In the genomic region with DNA sequence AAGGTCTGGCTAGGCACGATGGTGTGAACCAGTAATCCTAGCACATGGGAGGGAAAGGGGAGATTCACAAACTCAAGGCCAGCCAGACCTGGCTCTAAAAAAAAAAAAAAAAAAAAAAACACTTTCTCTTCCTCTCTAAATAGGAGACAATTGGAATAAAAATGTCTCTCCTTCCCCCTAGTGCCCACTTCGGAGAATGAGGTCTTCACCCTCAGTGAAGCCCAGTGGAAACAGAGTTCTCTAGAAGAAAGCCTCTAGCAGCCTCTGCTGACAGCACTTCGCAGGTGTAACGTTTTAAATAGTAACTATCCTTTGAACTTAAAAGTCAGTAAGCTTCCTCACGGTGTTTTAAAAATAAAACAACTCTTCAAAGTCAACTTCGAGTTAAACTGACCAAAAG, we compare ENCODE assay signal across 12 mouse cellular contexts. TPM values are rescaled to one million over a fixed set of nuclear protein-coding genes. Genes with fewer than 3 reads are reported as not detected.
DNase-seq lines count a peak whose midpoint lies in the region; ATAC-seq and TF ChIP-seq lines count a peak whose summit lies in the region.
"Had no signal": no experiment of that assay in that cellular context is flagged by ENCODE, and none has a peak within 500 bp of the region (broad histone marks: within the 10 kb centered on the region; RNA-seq: fewer than 3 reads in every experiment).

No protein-coding gene starts in this region.

- TF ChIP-seq POLR2A in kidney, adult 2 months (IDR thresholded peaks at IDR 0.05; ENCODE audit: low read depth, low read length) = no peak

- no peak overlapping the region for H3K27ac ChIP-seq in embryonic facial prominence, embryonic 14.5 days (replicated peaks; ENCODE audit: low read depth, low read length)
- H3K27ac ChIP-seq in embryonic facial prominence, embryonic 10.5 days (replicated peaks) = no peak overlapping the region
- H3K27ac ChIP-seq in kidney, embryonic 16.5 days (ENCODE audit: low read length) = no peak overlapping the region
- H3K27ac ChIP-seq in kidney, adult 2 months (ENCODE audit: insufficient read depth, low read depth, low read length) = no peak overlapping the region
- H3K27ac ChIP-seq: midbrain, embryonic 13.5 days; neural tube, embryonic 15.5 days had no signal

- H3K36me3 ChIP-seq in embryonic facial prominence, embryonic 14.5 days (ENCODE audit: control insufficient read depth, insufficient read depth, low read length) = peaks cover 12% of the 10 kb centered on the region; the same call in 1 of the 2 replicates
- peaks cover 62% of the 10 kb centered on the region for H3K36me3 ChIP-seq in embryonic facial prominence, embryonic 10.5 days (replicated peaks)
- H3K36me3 ChIP-seq in kidney, embryonic 16.5 days (ENCODE audit: insufficient read depth, low read length) = peaks cover 8% of the 10 kb centered on the region; the same call in 1 of the 2 replicates
- no peaks in the 10 kb centered on the region for H3K36me3 ChIP-seq in kidney, adult 2 months (ENCODE audit: control insufficient read depth, insufficient read depth, low read length)

- no peak overlapping the region for H3K4me3 ChIP-seq in embryonic facial prominence, embryonic 14.5 days (ENCODE audit: low read depth, low read length)
- H3K4me3 ChIP-seq in embryonic facial prominence, embryonic 10.5 days = no peak overlapping the region
- no peak overlapping the region for H3K4me3 ChIP-seq in kidney, embryonic 16.5 days (ENCODE audit: low read length)
- H3K4me3 ChIP-seq in kidney, adult 2 months (ENCODE audit: insufficient read depth, low read depth, low read length) = no peak overlapping the region
- H3K4me3 ChIP-seq: midbrain, embryonic 13.5 days; neural tube, embryonic 15.5 days had no signal

- no peak for ATAC-seq in embryonic facial prominence, embryonic 14.5 days (ENCODE audit: low read depth)
- ATAC-seq in kidney, embryonic 16.5 days (ENCODE audit: low FRiP score, low TSS enrichment) = no peak
- ATAC-seq in megakaryocyte, adult 5-6 weeks (ENCODE audit: poor library complexity, severe bottlenecking) = no peak
- no peak for ATAC-seq in erythroblast, adult 5-6 weeks (replicated peaks; ENCODE audit: low FRiP score, poor library complexity, severe bottlenecking)
- ATAC-seq: midbrain, embryonic 13.5 days had no signal

- WGBS in embryonic facial prominence, embryonic 14.5 days = 74% methylated on average over 6 of the region's 6 CpGs
- WGBS in embryonic facial prominence, embryonic 10.5 days = 86% methylated on average over 6 of the region's 6 CpGs
- 46% methylated on average over 6 of the region's 6 CpGs for WGBS in kidney, embryonic 16.5 days
- 27% methylated on average over 6 of the region's 6 CpGs for WGBS in kidney, adult 2 months

- peak; percentile 32 for DNase-seq in embryonic facial prominence, embryonic 14.5 days (ENCODE audit: low spot score)
- no peak for DNase-seq in embryonic facial prominence, embryonic 10.5 days (ENCODE audit: low spot score)
- DNase-seq in kidney, adult 2 months = no peak
- DNase-seq in ovary, postnatal 36 days (ENCODE audit: low spot score) = peak; percentile 4
- no peak for DNase-seq in ovary, postnatal 10 days (ENCODE audit: low spot score)
- DNase-seq: gastrocnemius, postnatal 36 days; lung, adult 18-20 months had no signal

- H3K4me2 ChIP-seq in embryonic facial prominence, embryonic 14.5 days (ENCODE audit: low read depth, low read length) = no peak overlapping the region
- H3K4me2 ChIP-seq in kidney, embryonic 16.5 days (replicated peaks; ENCODE audit: low read depth, low read length) = 0 out of 2 replicates have a peak overlapping the region, but pooled peaks have one; percentile 15
- H3K4me2 ChIP-seq: midbrain, embryonic 13.5 days; neural tube, embryonic 15.5 days had no signal

- no peak for TF ChIP-seq CTCF in kidney, adult 2 months (conservative IDR thresholded peaks at IDR 0.05; ENCODE audit: insufficient read depth, insufficient read length, low read depth, low read length)

- H3K9me3 ChIP-seq in embryonic facial prominence, embryonic 14.5 days (ENCODE audit: control insufficient read depth, low read length) = no peaks in the 10 kb centered on the region
- no peaks in the 10 kb centered on the region for H3K9me3 ChIP-seq in embryonic facial prominence, embryonic 10.5 days
- H3K9me3 ChIP-seq in kidney, embryonic 16.5 days (ENCODE audit: low read length) = no peaks in the 10 kb centered on the region
- H3K9me3 ChIP-seq: midbrain, embryonic 13.5 days; neural tube, embryonic 15.5 days had no signal

- no peaks in the 10 kb centered on the region for H3K27me3 ChIP-seq in embryonic facial prominence, embryonic 14.5 days (replicated peaks; ENCODE audit: control insufficient read depth, insufficient read depth, low read length)
- H3K27me3 ChIP-seq in embryonic facial prominence, embryonic 10.5 days (replicated peaks; ENCODE audit: low read depth, poor library complexity, severe bottlenecking) = no peaks in the 10 kb centered on the region
- no peaks in the 10 kb centered on the region for H3K27me3 ChIP-seq in kidney, embryonic 16.5 days (ENCODE audit: insufficient read depth, low read length)
- H3K27me3 ChIP-seq in kidney, adult 2 months (replicated peaks; ENCODE audit: control insufficient read depth, insufficient read depth, low read length) = no peaks in the 10 kb centered on the region
- H3K27me3 ChIP-seq: midbrain, embryonic 13.5 days; neural tube, embryonic 15.5 days had no signal

- no peaks in the 10 kb centered on the region for H3K4me1 ChIP-seq in embryonic facial prominence, embryonic 14.5 days (ENCODE audit: control insufficient read depth, insufficient read depth, low read length)
- H3K4me1 ChIP-seq in embryonic facial prominence, embryonic 10.5 days = no peaks in the 10 kb centered on the region
- no peaks in the 10 kb centered on the region for H3K4me1 ChIP-seq in kidney, embryonic 16.5 days (ENCODE audit: insufficient read depth, low read length)
- no peaks in the 10 kb centered on the region for H3K4me1 ChIP-seq in kidney, adult 2 months (ENCODE audit: control insufficient read depth, insufficient read depth, low read length)
- H3K4me1 ChIP-seq: midbrain, embryonic 13.5 days; neural tube, embryonic 15.5 days had no signal

- no peak overlapping the region for H3K9ac ChIP-seq in embryonic facial prominence, embryonic 14.5 days (ENCODE audit: low read depth, low read length)
- no peak overlapping the region for H3K9ac ChIP-seq in kidney, embryonic 16.5 days (replicated peaks; ENCODE audit: low read length)
- H3K9ac ChIP-seq: midbrain, embryonic 13.5 days; neural tube, embryonic 15.5 days had no signal

RNA-seq across cellular contexts. Expression of gene Wdr70, which starts 33.8 kb away (rescaled TPM):
- 42.8 and 50.5 TPM in 2 replicates for polyA plus RNA-seq in embryonic facial prominence, embryonic 14.5 days (2014; fragmentation: Nextera tagmentation; extraction: Ambion mirVana)
- polyA plus RNA-seq in embryonic facial prominence, embryonic 10.5 days (2016; fragmentation: Nextera tagmentation; extraction: Ambion mirVana) = 78.6 and 87.4 TPM in 2 replicates
- polyA plus RNA-seq in kidney, embryonic 16.5 days (2015; fragmentation: Nextera tagmentation; extraction: Ambion mirVana) = 60.2 and 60.5 TPM in 2 replicates
- 8.8 and 13.5 TPM in 2 replicates for polyA plus RNA-seq in kidney, adult 2 months (2012; rRNA removed)
- 30.8 and 34.6 TPM in 2 replicates for total RNA-seq in megakaryocyte, adult 5-6 weeks (2015)
- total RNA-seq in megakaryocyte, adult 5-6 weeks (2017) = 27.1 and 33.9 TPM in 2 replicates
- total RNA-seq in erythroblast, adult 5-6 weeks (2015; ENCODE audit: low replicate concordance) = 8.6 and 28.4 TPM in 2 replicates
- total RNA-seq in erythroblast, adult 5-6 weeks (2017; ENCODE audit: low replicate concordance) = 16.9 and 25.1 TPM in 2 replicates

RNA-seq across cellular contexts. Expression of gene Nup155, which starts 43.9 kb away (rescaled TPM):
- polyA plus RNA-seq in embryonic facial prominence, embryonic 14.5 days (2014; fragmentation: Nextera tagmentation; extraction: Ambion mirVana) = 15.7 and 15.9 TPM in 2 replicates
- 29.3 and 32.9 TPM in 2 replicates for polyA plus RNA-seq in embryonic facial prominence, embryonic 10.5 days (2016; fragmentation: Nextera tagmentation; extraction: Ambion mirVana)
- polyA plus RNA-seq in kidney, embryonic 16.5 days (2015; fragmentation: Nextera tagmentation; extraction: Ambion mirVana) = 19.4 and 20.0 TPM in 2 replicates
- 5.1 and 5.5 TPM in 2 replicates for polyA plus RNA-seq in kidney, adult 2 months (2012; rRNA removed)
- total RNA-seq in megakaryocyte, adult 5-6 weeks (2015) = 19.9 and 23.4 TPM in 2 replicates
- total RNA-seq in megakaryocyte, adult 5-6 weeks (2017) = 23.6 and 27.8 TPM in 2 replicates
- total RNA-seq in erythroblast, adult 5-6 weeks (2015; ENCODE audit: low replicate concordance) = 8.5 and 17.3 TPM in 2 replicates
- total RNA-seq in erythroblast, adult 5-6 weeks (2017; ENCODE audit: low replicate concordance) = 19.4 and 23.5 TPM in 2 replicates

Comparison
In these comparisons a context has a peak if more than half of its experiments do, and no peak if none do; other contexts are left out.
1. DNase-seq: peak in embryonic facial prominence, embryonic 14.5 days (single experiment) and ovary, postnatal 36 days (single experiment); none in embryonic facial prominence, embryonic 10.5 days (single experiment), kidney, adult 2 months (single experiment) and ovary, postnatal 10 days (single experiment).